Mouse (Mus musculus) cerebellum, adult 8-10 months (tissue): ENCODE results near the gene Ahcyl2.
"Not testable (repeated sequence)": the region's sequence is repeated elsewhere in the genome, so short reads cannot be mapped to it uniquely, and the experiment has no call there.

Experiments
- DNase-seq: peaks from one replicate; pipeline ENCODE4 v3.0.0; 2022

Ahcyl2 gene

GRCm38 (mm10) chr6:29767813-29768660 lies at the start of gene Ahcyl2:
Gene Ahcyl2, plus strand, starts transcription at chr6:29768011.
- peak; percentile 91 for DNase-seq

GRCm38 (mm10) chr6:29718894-29719329 lies 48.9 kb upstream of the Ahcyl2 start:
- peak; percentile 70 for DNase-seq

GRCm38 (mm10) chr6:29721890-29722289 lies 45.9 kb upstream of the Ahcyl2 start:
- DNase-seq, result no peak

GRCm38 (mm10) chr6:29726576-29727200 lies 41.1 kb upstream of the Ahcyl2 start:
- DNase-seq, result no peak

GRCm38 (mm10) chr6:29728035-29728434 lies 39.8 kb upstream of the Ahcyl2 start:
- DNase-seq, result no peak

- no peak for DNase-seq
Observed at GRCm38 (mm10) chr6:29729491-29729890, 38.3 kb upstream of the Ahcyl2 start.

- DNase-seq, result no peak
Observed at GRCm38 (mm10) chr6:29735336-29735688, 32.5 kb upstream of the Ahcyl2 start, which contains the start of gene Smo. Gene Smo, plus strand, starts transcription at chr6:29735503.

- no peak for DNase-seq
Observed at GRCm38 (mm10) chr6:29735689-29736451, 31.9 kb upstream of the Ahcyl2 start.

- DNase-seq, result no peak
Observed at GRCm38 (mm10) chr6:29736610-29737458, 31.0 kb upstream of the Ahcyl2 start.

GRCm38 (mm10) chr6:29751466-29752152 lies 16.2 kb upstream of the Ahcyl2 start:
- DNase-seq, result no peak

- no peak for DNase-seq
Observed at GRCm38 (mm10) chr6:29753336-29753735, 14.5 kb upstream of the Ahcyl2 start.

- no peak for DNase-seq
Observed at GRCm38 (mm10) chr6:29756001-29756400, 11.8 kb upstream of the Ahcyl2 start.

- no peak for DNase-seq
Observed at GRCm38 (mm10) chr6:29756476-29756875, 11.3 kb upstream of the Ahcyl2 start.

- peak; percentile 81 for DNase-seq
Observed at GRCm38 (mm10) chr6:29758417-29758816, 9.4 kb upstream of the Ahcyl2 start.

- DNase-seq, result no peak
Observed at GRCm38 (mm10) chr6:29759012-29759679, 8.7 kb upstream of the Ahcyl2 start.

GRCm38 (mm10) chr6:29760397-29760796 lies 7.4 kb upstream of the Ahcyl2 start:
- DNase-seq, result not testable (repeated sequence)

- DNase-seq, result no peak
Observed at GRCm38 (mm10) chr6:29761282-29761681, 6.5 kb upstream of the Ahcyl2 start.

- no peak for DNase-seq
Observed at GRCm38 (mm10) chr6:29762524-29762923, 5.3 kb upstream of the Ahcyl2 start.

- DNase-seq, result no peak
Observed at GRCm38 (mm10) chr6:29766874-29767273, 937 bp upstream of the Ahcyl2 start.

GRCm38 (mm10) chr6:29768791-29769441 lies 1.1 kb downstream of the Ahcyl2 start:
- peak; percentile 47 for DNase-seq
